Mouse (Mus musculus): ENCODE results near the gene Mks1.

GRCm38 (mm10) chr11:87884856-87885255 is 31.8 kb downstream of the Mks1 start:
- no peak for TF ChIP-seq POLR2A (IDR thresholded peaks at IDR 0.05; ENCODE audit: insufficient read depth, low read depth, low read length)
- TF ChIP-seq CTCF (IDR thresholded peaks at IDR 0.05), result no peak
- TF ChIP-seq EP300 (IDR thresholded peaks at IDR 0.05; ENCODE audit: insufficient read depth, low read depth, low read length), result no peak
